Mouse (Mus musculus) left cerebral cortex, adult 2 months (tissue): ENCODE data around the gene Dis3l. TPM values are rescaled to one million over a fixed set of nuclear protein-coding genes. Genes with fewer than 3 reads are reported as not detected.
"Not testable (repeated sequence)": the region's sequence is repeated elsewhere in the genome, so short reads cannot be mapped to it uniquely, and the experiment has no call there.

Experiments used
- DNase-seq, 2 experiments: peaks; one replicate each; pipeline ENCODE4 v3.0.0; 2021 to 2022; ENCODE audit warnings: low spot score in 2 of 2, mixed read lengths in 1 of 2; ENCODE audit errors: extremely low spot score in 1 of 2
- H3K27ac ChIP-seq: fragments of 200-600 bp; 2 replicates; pipeline ENCODE4 v1.8.1; 2022
- H3K4me3 ChIP-seq: fragments of 200-600 bp; 2 replicates; pipeline ENCODE4 v1.8.1; 2022
- CTCF ChIP-seq: fragments of 200-600 bp; IDR thresholded peaks from 2 replicates; pipeline ENCODE4 v1.8.1; 2022; ENCODE audit warnings: antibody characterized with exemption, mild to moderate bottlenecking, moderate library complexity
- intact Hi-C: fragments of 180-260 bp; cut with DNase I; formaldehyde crosslinking; loops from one replicate; pipeline ENCODE4 v1.15.1; 2025
- total RNA-seq, 2 experiments: library from RNA; stranded (reverse); gene quantifications; 2 replicates each; pipeline ENCODE4 v1.2.3; 2021

The Dis3l gene
- total RNA-seq, 2 experiments from 2014 or later = 24.3 to 29.6 TPM

- no peak for DNase-seq
- Histone ChIP-seq H3K4me3 (no peak overlapping the region), H3K27ac (no peak overlapping the region)
- no peak for TF ChIP-seq CTCF
- intact Hi-C loops = no loop called here
Observed at GRCm38 (mm10) chr9:64274291-64274690, 66.8 kb downstream of the Dis3l start.

GRCm38 (mm10) chr9:64273757-64274156 is 67.3 kb downstream of the Dis3l start:
- Histone ChIP-seq H3K4me3 (no peak overlapping the region), H3K27ac (no peak overlapping the region; the same call in 1 of the 2 replicates)
- intact Hi-C loops = loop anchor here (2.0 kb wide), 2 partner anchors 95 to 133 kb away; partner anchors contain the start of gene Snapc5
- DNase-seq = no peak
- TF ChIP-seq CTCF = no peak

GRCm38 (mm10) chr9:64272611-64273010 is 68.5 kb downstream of the Dis3l start:
- DNase-seq = peak; percentile 37 to 47
- no peak overlapping the region for H3K4me3 ChIP-seq
- peak; percentile 44 for TF ChIP-seq CTCF
- H3K27ac ChIP-seq = no peak overlapping the region
- intact Hi-C loops = loop anchor here (2.0 kb wide), 2 partner anchors 94 to 132 kb away; partner anchors contain the start of gene Snapc5

- H3K4me3 ChIP-seq = no peak overlapping the region
- H3K27ac ChIP-seq = no peak overlapping the region
- DNase-seq = no peak
- TF ChIP-seq CTCF = no peak
- intact Hi-C loops = no loop called here
Observed at GRCm38 (mm10) chr9:64271249-64271648, 69.8 kb downstream of the Dis3l start.

GRCm38 (mm10) chr9:64268836-64269235 is 72.3 kb downstream of the Dis3l start:
- DNase-seq, H3K27ac ChIP-seq, intact Hi-C loops, H3K4me3 ChIP-seq: not testable (repeated sequence)

GRCm38 (mm10) chr9:64268196-64268595 is 72.9 kb downstream of the Dis3l start:
- no peak for TF ChIP-seq CTCF
- H3K27ac ChIP-seq = no peak overlapping the region
- intact Hi-C loops = no loop called here
- no peak overlapping the region for H3K4me3 ChIP-seq
- no peak for DNase-seq

- intact Hi-C loops = no loop called here
- Histone ChIP-seq H3K4me3 (no peak overlapping the region), H3K27ac (no peak overlapping the region)
- DNase-seq = no peak
- no peak for TF ChIP-seq CTCF
Observed at GRCm38 (mm10) chr9:64267231-64267630, 73.9 kb downstream of the Dis3l start.

- no peak overlapping the region for H3K27ac ChIP-seq
- TF ChIP-seq CTCF = no peak
- DNase-seq = no peak
- intact Hi-C loops = no loop called here
- H3K4me3 ChIP-seq = no peak overlapping the region
Observed at GRCm38 (mm10) chr9:64264813-64265212, 76.3 kb downstream of the Dis3l start.

GRCm38 (mm10) chr9:64261023-64261422 is 80.1 kb downstream of the Dis3l start:
- H3K27ac ChIP-seq = no peak overlapping the region
- H3K4me3 ChIP-seq = no peak overlapping the region
- no peak for TF ChIP-seq CTCF
- DNase-seq = no peak
- intact Hi-C loops = no loop called here

GRCm38 (mm10) chr9:64259906-64260305 is 81.2 kb downstream of the Dis3l start:
- H3K4me3 ChIP-seq = no peak overlapping the region

More at GRCm38 (mm10) chr9:64259906-64260305, 81.2 kb downstream of the Dis3l start:
- no peak overlapping the region for H3K27ac ChIP-seq
- intact Hi-C loops = no loop called here
- no peak for DNase-seq
- TF ChIP-seq CTCF = no peak

Other genes with a start within 250 kb of the Dis3l start
- not detected for gene Lctl, start 224.1 kb downstream of the Dis3l start, total RNA-seq
- 1 to 10 TPM; 3.8 to 4.4 TPM for gene Zwilch, start 168.2 kb downstream of the Dis3l start, total RNA-seq
- 100 to 1,000 TPM; 517 to 522 TPM for gene Rpl4, start 167.9 kb downstream of the Dis3l start, total RNA-seq
- 10 to 100 TPM; 20.5 to 21.6 TPM for gene Snapc5, start 162.0 kb downstream of the Dis3l start, total RNA-seq
- gene Uchl4, start 106.1 kb downstream of the Dis3l start, total RNA-seq = 1 to 10 TPM; 1.5 TPM
- 100 to 1,000 TPM; 286 to 295 TPM for gene Map2k1, start 87.7 kb downstream of the Dis3l start, total RNA-seq
- gene Tipin, start 59.7 kb downstream of the Dis3l start, total RNA-seq = 10 to 100 TPM; 12.9 to 20.2 TPM
- gene Megf11, start 44.3 kb upstream of the Dis3l start, total RNA-seq = 10 to 100 TPM; 14.1 to 14.4 TPM